10 mouse cellular contexts compared by ENCODE assay signal in genomic region chr2:93035631-93036030, GRCm38 (mm10). TPM values are rescaled to one million over a fixed set of nuclear protein-coding genes. Genes with fewer than 3 reads are reported as not detected.
DNase-seq lines count a peak whose midpoint lies in the region; ATAC-seq lines count a peak whose summit lies in the region.
"Had no signal": no experiment of that assay in that cellular context is flagged by ENCODE, and none has a peak within 500 bp of the region (broad histone marks: within the 10 kb centered on the region; RNA-seq: fewer than 3 reads in every experiment).

No protein-coding gene starts in this region.

- H3K9ac ChIP-seq in limb, embryonic 15.5 days = no peak overlapping the region

- ATAC-seq in limb, embryonic 15.5 days (ENCODE audit: insufficient number of reproducible peaks, low FRiP score, low TSS enrichment, low read depth) = peak; percentile 56
- no peak for ATAC-seq in frontal cortex, adult (ENCODE audit: low TSS enrichment)
- no peak for ATAC-seq in megakaryocyte, adult 5-6 weeks (ENCODE audit: poor library complexity, severe bottlenecking)

- no peaks in the 10 kb centered on the region for H3K36me3 ChIP-seq in limb, embryonic 15.5 days

- peaks cover 81% of the 10 kb centered on the region for H3K4me1 ChIP-seq in limb, embryonic 15.5 days

- peak overlapping the region; percentile 73 for H3K27ac ChIP-seq in limb, embryonic 15.5 days

- peak; percentile 31 for DNase-seq in cerebellum, adult 11-12 months
- DNase-seq in cerebellum, adult 11 months = no peak
- peak; percentile 56 for DNase-seq in urinary bladder, postnatal 25 days (ENCODE audit: low spot score)
- DNase-seq in urinary bladder, postnatal 4 days (ENCODE audit: low spot score in 2 of 2) = no peak
- DNase-seq in Muller cell, postnatal 12 days (ENCODE audit: inconsistent ontology term) = no peak
- DNase-seq: B cell, adult 2 months had no signal

- peak overlapping the region; percentile 17; the same call in 1 of the 2 replicates for H3K4me2 ChIP-seq in limb, embryonic 15.5 days

- H3K4me3 ChIP-seq in limb, embryonic 15.5 days = no peak overlapping the region
- H3K4me3 ChIP-seq: myocyte had no signal

- no peaks in the 10 kb centered on the region for H3K9me3 ChIP-seq in limb, embryonic 15.5 days

- WGBS in limb, embryonic 15.5 days = 13% methylated on average over 7 of the region's 7 CpGs

- H3K27me3 ChIP-seq in limb, embryonic 15.5 days = no peaks in the 10 kb centered on the region

RNA-seq across cellular contexts. Expression of gene Prdm11, which starts 10.3 kb away (rescaled TPM):
- 10.0 and 10.2 TPM in 2 replicates for polyA plus RNA-seq in limb, embryonic 15.5 days (2015; fragmentation: Nextera tagmentation; extraction: Ambion mirVana)
- total RNA-seq in megakaryocyte, adult 5-6 weeks (2015) = 0.85 and 2.1 TPM in 2 replicates
- 2.1 TPM in 2 replicates for total RNA-seq in megakaryocyte, adult 5-6 weeks (2017)

Comparison
In these comparisons a context has a peak if more than half of its experiments do, and no peak if none do; other contexts are left out.
1. DNase-seq: peak in cerebellum, adult 11-12 months (single experiment) and urinary bladder, postnatal 25 days (single experiment); none in cerebellum, adult 11 months (single experiment), urinary bladder, postnatal 4 days (0 of 2) and Muller cell, postnatal 12 days (single experiment).